Comparison of ENCODE assay signal across 8 mouse cellular contexts in genomic region chr17:53587074-53587851, GRCm38 (mm10). TPM values are rescaled to one million over a fixed set of nuclear protein-coding genes. Genes with fewer than 3 reads are reported as not detected.
DNase-seq lines count a peak whose midpoint lies in the region; ATAC-seq and TF ChIP-seq lines count a peak whose summit lies in the region.

No protein-coding gene starts in this region.

- no peak for DNase-seq in ES-E14 (ENCODE audit: low read depth, low spot score)
- peak; percentile 98 for DNase-seq in brain, adult 2 months (ENCODE audit: low read depth, low spot score)
- DNase-seq in heart, postnatal 25 days (ENCODE audit: low spot score), result peak; percentile 80
- DNase-seq in layer of hippocampus, adult 2 months (ENCODE audit: low spot score in 2 of 2), result peak; percentile 78 to 91
- DNase-seq in lung, postnatal 10 days, result peak; percentile 94
- DNase-seq in right cerebral cortex, adult 2 months (ENCODE audit: low spot score in 2 of 2), result peak; percentile 84 to 85
- DNase-seq in urinary bladder, adult 2 months (ENCODE audit: low spot score), result peak; percentile 64

- TF ChIP-seq CTCF in layer of hippocampus, adult 2 months (conservative IDR thresholded peaks at IDR 0.05), result no peak

- H3K4me2 ChIP-seq in forebrain, embryonic 16.5 days (ENCODE audit: low read length), result peak overlapping the region; percentile 2

- H3K27me3 ChIP-seq in forebrain, embryonic 16.5 days (replicated peaks; ENCODE audit: control insufficient read depth, insufficient read depth, low read length), result no peaks in the 10 kb centered on the region

- in situ Hi-C loops in ES-E14 (cut with MboI; ENCODE audit: low sequenced_read_pairs in 2 of 2, unreplicated experiment in 2 of 2), result no loop called here

- 0 out of 2 replicates have a peak overlapping the region, but pooled peaks have one; percentile 15 for H3K9ac ChIP-seq in ES-E14 (ENCODE audit: insufficient read depth, low read depth, low read length, poor library complexity, severe bottlenecking)
- no peak overlapping the region for H3K9ac ChIP-seq in forebrain, embryonic 16.5 days (replicated peaks; ENCODE audit: low read depth, low read length)

- no peaks in the 10 kb centered on the region for H3K36me3 ChIP-seq in ES-E14 (ENCODE audit: control insufficient read depth, insufficient read depth, low read length, poor library complexity, severe bottlenecking)
- no peaks in the 10 kb centered on the region for H3K36me3 ChIP-seq in forebrain, embryonic 16.5 days (ENCODE audit: control insufficient read depth, insufficient read depth)

- peak overlapping the region in 1 of 2 experiments; percentile 8; a peak in 1 of 4 replicates for H3K4me3 ChIP-seq in ES-E14 (ENCODE audit: insufficient read depth in 1 of 2, low read depth in 1 of 2, low read length in 2 of 2, poor library complexity in 1 of 2, severe bottlenecking in 1 of 2)
- no peak overlapping the region for H3K4me3 ChIP-seq in forebrain, embryonic 16.5 days (replicated peaks; ENCODE audit: low read length)
- H3K4me3 ChIP-seq in layer of hippocampus, adult 2 months, result peak overlapping the region; percentile 0; the same call in 1 of the 2 replicates

- peak; percentile 97 for ATAC-seq in forebrain, embryonic 16.5 days

- peaks cover 22 to 24% of the 10 kb centered on the region in 2 experiments; a peak in 3 of 4 replicates for H3K4me1 ChIP-seq in ES-E14 (ENCODE audit: control insufficient read depth in 2 of 2, insufficient read depth in 2 of 2, low read length in 2 of 2, poor library complexity in 1 of 2)
- peaks cover 22% of the 10 kb centered on the region for H3K4me1 ChIP-seq in forebrain, embryonic 16.5 days (replicated peaks; ENCODE audit: control insufficient read depth, insufficient read depth, low read length)

- intact Hi-C loops in heart, postnatal 25 days (cut with DNase I), result loop anchor here (2.0 kb wide), 1 partner anchor 18 kb away; no protein-coding TSS in a partner anchor

- no peaks in the 10 kb centered on the region for H3K9me3 ChIP-seq in ES-E14 (ENCODE audit: control insufficient read depth, insufficient read depth, low read depth, low read length)
- no peaks in the 10 kb centered on the region for H3K9me3 ChIP-seq in forebrain, embryonic 16.5 days (ENCODE audit: control insufficient read depth, low read length)

- 32% methylated on average over 14 of the region's 14 CpGs for WGBS in forebrain, embryonic 16.5 days

- H3K27ac ChIP-seq in ES-E14 (ENCODE audit: insufficient read depth, low read depth, low read length, poor library complexity, severe bottlenecking), result no peak overlapping the region; the same call in 1 of the 2 replicates
- H3K27ac ChIP-seq in forebrain, embryonic 16.5 days (ENCODE audit: low read length), result peak overlapping the region; percentile 34; the same call in 1 of the 2 replicates
- peak overlapping the region; percentile 52; the same call in 1 of the 2 replicates for H3K27ac ChIP-seq in layer of hippocampus, adult 2 months

TF ChIP-seq in ES-E14, 5 proteins besides CTCF, POLR2A, EP300 and RAD21:
- TF ChIP-seq ZC3H11A (IDR thresholded peaks at IDR 0.05; ENCODE audit: borderline replicate concordance, low read depth, low read length) (no peak), ZNF384 (IDR thresholded peaks at IDR 0.05; ENCODE audit: low read depth, low read length) (no peak), CHD2 (IDR thresholded peaks at IDR 0.05; ENCODE audit: low read depth, low read length) (no peak), HCFC1 (IDR thresholded peaks at IDR 0.05; ENCODE audit: borderline replicate concordance, insufficient read depth, low read length) (no peak), MAFK (IDR thresholded peaks at IDR 0.05; ENCODE audit: insufficient read depth, low read depth, low read length) (no peak)

RNA-seq across cellular contexts. Expression of gene Kat2b, which starts 20.6 kb away (rescaled TPM):
- total RNA-seq in ES-E14 (2012; rRNA removed), result 25.1 and 32.1 TPM in 2 replicates
- 6.0 and 6.2 TPM in 2 replicates for polyA plus RNA-seq in forebrain, embryonic 16.5 days (2015; fragmentation: Nextera tagmentation; extraction: Ambion mirVana)
- 10 to 100 TPM; 85.6 TPM for total RNA-seq in heart, postnatal 25 days (2021)
- 10 to 100 TPM; 12.7 to 20.3 TPM for total RNA-seq in layer of hippocampus, adult 2 months (2021)
- polyA plus RNA-seq in urinary bladder, adult 2 months (2012; rRNA removed), result 31.5 and 35.5 TPM in 2 replicates

RNA-seq across cellular contexts. Expression of gene Pp2d1, which starts 48.0 kb away (rescaled TPM):
- 0.31 and 0.48 TPM in 2 replicates for total RNA-seq in ES-E14 (2012; rRNA removed)
- 0.25 and 0.51 TPM in 2 replicates for polyA plus RNA-seq in forebrain, embryonic 16.5 days (2015; fragmentation: Nextera tagmentation; extraction: Ambion mirVana)
- total RNA-seq in heart, postnatal 25 days (2021), result not detected
- total RNA-seq in layer of hippocampus, adult 2 months (2021), result not detected
- polyA plus RNA-seq in urinary bladder, adult 2 months (2012; rRNA removed), result not detected in 2 replicates
